Mouse (Mus musculus) MEL (cell line): ENCODE data around the gene S100a5. TPM values are rescaled to one million over a fixed set of nuclear protein-coding genes. Genes with fewer than 3 reads are reported as not detected.

Experiments
- DNase-seq: peaks from one replicate; pipeline ENCODE4 v3.0.0; 2011; ENCODE audit warnings: low read depth, low spot score
- H3K27ac ChIP-seq: 2 replicates; pipeline ENCODE4 v1.5.1; 2012; ENCODE audit warnings: low read depth, mild to moderate bottlenecking, control low read depth, low read length, moderate library complexity; ENCODE audit not compliant: control insufficient read depth
- H3K27me3 ChIP-seq, 2 experiments: fragments of 150-350 bp in 1 of 2; sonication (generic) in 1 of 2; 2 replicates each; pipeline ENCODE4 v1.6.1; 2012; ENCODE audit warnings: low read length in 2 of 2, mild to moderate bottlenecking in 2 of 2, improper control_type of control experiment in 1 of 2, moderate library complexity in 1 of 2; ENCODE audit not compliant: insufficient read depth in 2 of 2, control insufficient read depth in 1 of 2
- H3K36me3 ChIP-seq, 2 experiments: 2 replicates each; pipeline ENCODE4 v1.6.1; 2012 to 2014; ENCODE audit warnings: low read length in 2 of 2, improper control_type of control experiment in 1 of 2, inconsistent platforms in 1 of 2, mild to moderate bottlenecking in 1 of 2; ENCODE audit not compliant: insufficient read depth in 2 of 2, control insufficient read depth in 1 of 2
- H3K4me1 ChIP-seq, 2 experiments: fragments of 150-350 bp in 1 of 2; sonication (generic) in 1 of 2; 2 replicates each; pipeline ENCODE4 v1.6.1; 2012; ENCODE audit warnings: low read length in 2 of 2, improper control_type of control experiment in 1 of 2, mild to moderate bottlenecking in 1 of 2; ENCODE audit not compliant: insufficient read depth in 2 of 2, control insufficient read depth in 1 of 2
- H3K4me3 ChIP-seq, 2 experiments: fragments of 150-350 bp in 1 of 2; sonication (generic) in 1 of 2; 2 replicates each; pipeline ENCODE4 v1.5.1; 2012; ENCODE audit warnings: low read depth in 2 of 2, low read length in 2 of 2, mild to moderate bottlenecking in 2 of 2, moderate library complexity in 2 of 2, control low read depth in 1 of 2, improper control_type of control experiment in 1 of 2; ENCODE audit not compliant: control insufficient read depth in 1 of 2, insufficient read depth in 1 of 2
- H3K79me2 ChIP-seq: 2 replicates; pipeline ENCODE4 v1.6.1; 2012; ENCODE audit warnings: mild to moderate bottlenecking, low read length, moderate library complexity; ENCODE audit not compliant: control insufficient read depth, poor library complexity, insufficient read depth
- H3K9ac ChIP-seq: 2 replicates; pipeline ENCODE4 v1.6.1; 2012; ENCODE audit warnings: low read depth, mild to moderate bottlenecking, control low read depth, low read length, moderate library complexity; ENCODE audit not compliant: control insufficient read depth, poor library complexity, severe bottlenecking
- H3K9me3 ChIP-seq: fragments of 150-350 bp; sonication (generic); replicated peaks from 2 replicates; pipeline ENCODE4 v1.6.1; 2012; ENCODE audit warnings: mild to moderate bottlenecking, low read length, improper control_type of control experiment, moderate library complexity; ENCODE audit not compliant: insufficient read depth
- CTCF ChIP-seq, 3 experiments: IDR thresholded peaks in 2 of 3; conservative IDR thresholded peaks in 1 of 3; 2 replicates each; pipeline ENCODE4 v1.5.1; 2011 to 2012; ENCODE audit warnings: low read length in 3 of 3, low read depth in 2 of 3, mild to moderate bottlenecking in 2 of 3, improper control_type of control experiment in 1 of 3, inconsistent platforms in 1 of 3, mixed read lengths in 1 of 3, moderate library complexity in 1 of 3; ENCODE audit not compliant: control insufficient read depth in 1 of 3, insufficient read depth in 1 of 3, poor library complexity in 1 of 3, severe bottlenecking in 1 of 3
- ELF1 ChIP-seq: IDR thresholded peaks from 2 replicates; pipeline ENCODE4 v1.6.1; 2014; ENCODE audit warnings: low read depth, mild to moderate bottlenecking, inconsistent platforms, low read length, improper control_type of control experiment, moderate library complexity
- ETS1 ChIP-seq: IDR thresholded peaks from 2 replicates; pipeline ENCODE4 v1.6.1; 2012; ENCODE audit warnings: low read depth, mild to moderate bottlenecking, inconsistent platforms, low read length, improper control_type of control experiment, moderate library complexity
- HCFC1 ChIP-seq: IDR thresholded peaks from 2 replicates; pipeline ENCODE4 v1.6.1; 2012; ENCODE audit warnings: low read depth, mild to moderate bottlenecking, inconsistent platforms, low read length, improper control_type of control experiment, moderate library complexity
- JUND ChIP-seq: IDR thresholded peaks from 2 replicates; pipeline ENCODE4 v1.6.1; 2011; ENCODE audit warnings: low read depth, mild to moderate bottlenecking, improper control_type of control experiment, low read length
- MXI1 ChIP-seq: IDR thresholded peaks from 2 replicates; pipeline ENCODE4 v1.6.1; 2011; ENCODE audit warnings: mild to moderate bottlenecking, low read depth, low read length, improper control_type of control experiment
- MYC ChIP-seq: IDR thresholded peaks from 2 replicates; pipeline ENCODE4 v1.6.1; 2011; ENCODE audit warnings: low read depth, mild to moderate bottlenecking, low read length, improper control_type of control experiment, moderate library complexity
- NELFE ChIP-seq: IDR thresholded peaks from 2 replicates; pipeline ENCODE4 v1.6.1; 2011; ENCODE audit warnings: low read depth, low read length, improper control_type of control experiment
- NRF1 ChIP-seq: IDR thresholded peaks from 2 replicates; pipeline ENCODE4 v1.6.1; 2014; ENCODE audit warnings: low read depth, mild to moderate bottlenecking, inconsistent platforms, low read length, improper control_type of control experiment, moderate library complexity; ENCODE audit not compliant: poor library complexity, insufficient read depth, severe bottlenecking
- POLR2AphosphoS5 ChIP-seq: IDR thresholded peaks from 2 replicates; pipeline ENCODE4 v1.6.1; 2012; ENCODE audit warnings: low read depth, borderline replicate concordance, mild to moderate bottlenecking, inconsistent platforms, low read length, moderate library complexity, mixed read lengths
- SIN3A ChIP-seq: IDR thresholded peaks from 2 replicates; pipeline ENCODE4 v1.6.1; 2012; ENCODE audit warnings: low read length, improper control_type of control experiment, inconsistent platforms
- SMC3 ChIP-seq: IDR thresholded peaks from 2 replicates; pipeline ENCODE4 v1.6.1; 2011; ENCODE audit warnings: low read depth, low read length, improper control_type of control experiment
- TBP ChIP-seq: IDR thresholded peaks from 2 replicates; pipeline ENCODE4 v1.8.0; 2011; ENCODE audit warnings: low read depth, low read length, improper control_type of control experiment
- UBTF ChIP-seq: IDR thresholded peaks from 2 replicates; pipeline ENCODE4 v1.6.1; 2012; ENCODE audit warnings: low read depth, mild to moderate bottlenecking, inconsistent platforms, low read length, improper control_type of control experiment, moderate library complexity, borderline replicate concordance; ENCODE audit not compliant: insufficient read depth
- USF1 ChIP-seq: IDR thresholded peaks from 2 replicates; pipeline ENCODE4 v1.6.1; 2014; ENCODE audit warnings: low read depth, mild to moderate bottlenecking, inconsistent platforms, low read length, improper control_type of control experiment, moderate library complexity
- USF2 ChIP-seq, 2 experiments: IDR thresholded peaks; 2 replicates each; pipeline ENCODE4 v1.6.1; 2011 to 2012; ENCODE audit warnings: improper control_type of control experiment in 2 of 2, low read length in 2 of 2, borderline replicate concordance in 1 of 2, inconsistent platforms in 1 of 2, low read depth in 1 of 2, mild to moderate bottlenecking in 1 of 2; ENCODE audit not compliant: insufficient read depth in 1 of 2
- ZC3H11A ChIP-seq: IDR thresholded peaks from 2 replicates; pipeline ENCODE4 v1.6.1; 2012; ENCODE audit warnings: low read depth, mild to moderate bottlenecking, inconsistent platforms, low read length, improper control_type of control experiment
- ZKSCAN1 ChIP-seq: IDR thresholded peaks from 2 replicates; pipeline ENCODE4 v1.6.1; 2012; ENCODE audit warnings: low read depth, mild to moderate bottlenecking, inconsistent platforms, low read length, improper control_type of control experiment, moderate library complexity
- ZNF384 ChIP-seq: IDR thresholded peaks from 2 replicates; pipeline ENCODE4 v1.6.1; 2012; ENCODE audit warnings: low read depth, mild to moderate bottlenecking, inconsistent platforms, low read length, improper control_type of control experiment
- polyA plus RNA-seq, 2 experiments: library from polyadenylated mRNA; stranded (reverse) in 1 of 2; unstranded in 1 of 2; fragments of >175 nt in 1 of 2; fragments of >200 nt in 1 of 2; gene quantifications; 2 replicates each; pipeline versions ENCODE4 v1.2.1 to v1.2.4; 2012; ENCODE audit warnings: low replicate concordance in 2 of 2, low read depth in 1 of 2; ENCODE audit not compliant: insufficient read length in 2 of 2, insufficient read depth in 1 of 2, missing spikeins in 1 of 2
- total RNA-seq: library from RNA; depleted of rRNA; stranded (reverse); fragments of 300-350 nt; gene quantifications from 2 replicates; pipeline ENCODE4 v1.2.3, GENCODE M21; 2012

The S100a5 gene
- total and polyA plus RNA-seq, 3 experiments = not detected

DNA sequence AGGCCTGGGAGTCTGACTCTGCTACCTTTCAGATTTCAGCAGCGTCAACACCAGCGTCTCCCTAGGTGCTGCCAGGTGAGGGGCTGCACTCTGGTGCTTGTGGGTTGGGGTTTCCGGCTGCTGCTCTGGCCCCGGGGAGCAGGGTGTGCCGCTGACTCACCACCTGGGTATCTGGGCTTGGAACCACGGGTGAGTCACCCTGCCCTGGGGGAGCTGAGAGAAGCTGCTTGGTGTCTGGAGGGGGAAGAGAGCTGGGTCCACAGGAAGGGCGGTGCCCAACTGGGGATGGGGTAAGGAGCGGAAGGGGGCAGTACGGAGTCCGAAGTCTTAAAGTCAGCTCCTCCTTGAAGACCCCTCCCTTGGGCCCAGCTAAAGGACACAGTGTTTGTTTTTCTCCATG, 21.4 kb upstream of the S100a5 start (continued):
- TF ChIP-seq TBP = 0 out of 2 replicates have a peak, but pooled peaks have one; percentile 19
- peak; percentile 4; the same call in 1 of the 2 replicates for TF ChIP-seq SMC3
- peak; percentile 90; the same call in 1 of the 2 replicates for TF ChIP-seq JUND
- TF ChIP-seq NELFE = no peak
- TF ChIP-seq ETS1 = peak; percentile 76
- TF ChIP-seq, all 39 proteins: peak for 11

DNA sequence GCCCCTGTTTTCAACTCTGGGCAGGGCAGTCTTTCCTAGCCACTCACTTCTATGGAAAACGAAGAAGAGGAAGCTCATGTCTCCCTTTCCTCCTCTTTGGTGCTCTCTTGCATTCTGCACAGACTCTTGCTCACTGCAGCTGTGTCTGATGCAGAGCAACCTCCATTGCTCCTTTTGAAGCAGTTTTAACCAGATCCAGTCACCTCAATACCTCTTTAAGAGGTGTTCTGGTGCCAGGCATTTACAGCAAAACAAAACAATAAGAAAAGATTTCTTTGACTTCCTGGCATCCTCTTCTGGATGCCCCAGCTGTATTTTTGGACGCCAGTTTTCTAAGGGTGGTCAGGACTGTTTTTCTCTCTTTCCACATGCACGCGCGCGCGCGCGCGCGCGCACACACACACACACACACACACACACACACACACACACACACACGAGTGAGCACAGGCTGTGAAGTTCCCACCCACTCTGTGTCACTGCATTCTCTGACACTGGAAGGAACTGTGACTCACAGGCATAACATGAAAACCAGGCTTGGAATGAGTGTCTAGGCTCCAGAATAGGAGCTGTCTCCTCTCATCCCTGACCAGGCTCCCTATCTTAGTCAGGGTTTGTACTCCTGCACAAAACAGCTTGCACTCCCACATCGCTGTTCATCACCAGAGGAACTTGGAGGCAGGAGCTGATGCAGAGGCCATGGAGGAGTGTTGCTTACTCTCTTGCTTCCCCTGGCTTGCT, 20.8 kb upstream of the S100a5 start:
- H3K36me3 ChIP-seq = peaks cover 0 to 9% of the 10 kb centered on the region in 2 experiments; a peak in 2 of 4 replicates
- H3K4me3 ChIP-seq = peak overlapping the region; percentile 24 to 41; a peak in 3 of 4 replicates
- peak overlapping the region; percentile 61 for H3K27ac ChIP-seq
- peaks cover 0 to 28% of the 10 kb centered on the region in 2 experiments; a peak in 2 of 4 replicates for H3K4me1 ChIP-seq
- H3K9ac ChIP-seq = peak overlapping the region; percentile 58
- DNase-seq = peak; percentile 37
- H3K79me2 ChIP-seq = no peaks in the 10 kb centered on the region
- no peaks in the 10 kb centered on the region for H3K9me3 ChIP-seq
- H3K27me3 ChIP-seq = no peaks in the 10 kb centered on the region
- no peak for TF ChIP-seq USF2 (IDR thresholded peaks at IDR 0.05; ENCODE audit: borderline replicate concordance in 1 of 2, insufficient read depth in 1 of 2, low read depth in 1 of 2, low read length in 2 of 2)
- TF ChIP-seq MYC = no peak
- no peak for TF ChIP-seq CTCF (IDR thresholded peaks at IDR 0.05 in 2 of 3, conservative IDR thresholded peaks at IDR 0.05 in 1 of 3; ENCODE audit: control insufficient read depth in 1 of 3, insufficient read depth in 1 of 3, low read depth in 2 of 3, low read length in 3 of 3, poor library complexity in 1 of 3, severe bottlenecking in 1 of 3)
- no peak for TF ChIP-seq ZNF384
- TF ChIP-seq ZC3H11A = no peak
- no peak for TF ChIP-seq NRF1
- TF ChIP-seq MXI1 = no peak
- TF ChIP-seq HCFC1 = no peak
- TF ChIP-seq POLR2AphosphoS5 = no peak
- no peak for TF ChIP-seq UBTF
- TF ChIP-seq JUND = no peak
- no peak for TF ChIP-seq ZKSCAN1
- no peak for TF ChIP-seq NELFE
- TF ChIP-seq ETS1 = no peak
- no peak for TF ChIP-seq USF1
- TF ChIP-seq ELF1 = no peak
- TF ChIP-seq SIN3A = no peak
- TF ChIP-seq, all 39 proteins: peak for 0
